Mouse (Mus musculus) E14TG2a.4 (cell line): ENCODE results near the gene Mrps14.
A peak's percentile ranks its signal among the peaks of the same experiment; 100 is the strongest.

Source experiments
- H3K27me3 ChIP-seq: 2 replicates; pipeline ENCODE4 v1.6.1; 2014; ENCODE audit warnings: low read length, control low read depth; ENCODE audit not compliant: insufficient read depth
- H3K36me3 ChIP-seq: 2 replicates; pipeline ENCODE4 v1.6.1; 2014; ENCODE audit warnings: low read length, control low read depth; ENCODE audit not compliant: insufficient read depth
- H3K4me1 ChIP-seq: replicated peaks from 2 replicates; pipeline ENCODE4 v1.6.1; 2014; ENCODE audit warnings: low read depth, low read length, control low read depth
- H3K4me3 ChIP-seq: replicated peaks from 2 replicates; pipeline ENCODE4 v1.5.1; 2014; ENCODE audit warnings: mild to moderate bottlenecking, low read length
- H3K9me3 ChIP-seq: 2 replicates; pipeline ENCODE4 v1.6.1; 2014; ENCODE audit warnings: low read length, control low read depth
- CTCF ChIP-seq: conservative IDR thresholded peaks from 2 replicates; pipeline ENCODE4 v1.5.1; 2014; ENCODE audit warnings: low read length
- NANOG ChIP-seq: IDR thresholded peaks from 2 replicates; pipeline ENCODE4 v1.6.1; 2014; ENCODE audit warnings: borderline replicate concordance, low read length, mixed read lengths
- POU5F1 ChIP-seq: IDR thresholded peaks from 2 replicates; pipeline ENCODE4 v1.6.1; 2014; ENCODE audit warnings: low read length, borderline replicate concordance

The Mrps14 gene

GRCm38 (mm10) chr1:160181216-160181615 lies 13.8 kb upstream of the Mrps14 start:
- H3K36me3 ChIP-seq, result no peaks in the 10 kb centered on the region
- peaks cover 36% of the 10 kb centered on the region for H3K9me3 ChIP-seq
- H3K4me3 ChIP-seq, result no peak overlapping the region
- TF ChIP-seq POU5F1, result no peak
- no peak for TF ChIP-seq CTCF
- TF ChIP-seq NANOG, result no peak
- no peaks in the 10 kb centered on the region for H3K4me1 ChIP-seq
- H3K27me3 ChIP-seq, result no peaks in the 10 kb centered on the region

- no peaks in the 10 kb centered on the region for H3K4me1 ChIP-seq
- H3K27me3 ChIP-seq, result no peaks in the 10 kb centered on the region
- TF ChIP-seq POU5F1, result no peak
- no peak for TF ChIP-seq NANOG
- no peak for TF ChIP-seq CTCF
- no peaks in the 10 kb centered on the region for H3K36me3 ChIP-seq
- peaks cover 36% of the 10 kb centered on the region for H3K9me3 ChIP-seq
- no peak overlapping the region for H3K4me3 ChIP-seq
Measured at GRCm38 (mm10) chr1:160184506-160184905, 10.5 kb upstream of the Mrps14 start.

GRCm38 (mm10) chr1:160195337-160195663 lies 285 bp downstream of the Mrps14 start:
- peaks cover 42% of the 10 kb centered on the region for H3K36me3 ChIP-seq
- TF ChIP-seq NANOG, result no peak
- no peak for TF ChIP-seq CTCF
- TF ChIP-seq POU5F1, result no peak
- H3K27me3 ChIP-seq, result no peaks in the 10 kb centered on the region
- H3K4me1 ChIP-seq, result peaks cover 7% of the 10 kb centered on the region
- peak overlapping the region; percentile 100 for H3K4me3 ChIP-seq
- peaks cover 43% of the 10 kb centered on the region for H3K9me3 ChIP-seq

GRCm38 (mm10) chr1:160205486-160205885 lies 10.5 kb downstream of the Mrps14 start:
- TF ChIP-seq NANOG (no peak), CTCF (no peak), POU5F1 (no peak)
- 0 out of 2 replicates have a peak overlapping the region, but pooled peaks have one; percentile 4 for H3K4me3 ChIP-seq
- peaks cover 92% of the 10 kb centered on the region for H3K36me3 ChIP-seq
- no peaks in the 10 kb centered on the region for H3K27me3 ChIP-seq
- peaks cover 59% of the 10 kb centered on the region for H3K4me1 ChIP-seq
- H3K9me3 ChIP-seq, result peaks cover 7% of the 10 kb centered on the region

- no peaks in the 10 kb centered on the region for H3K9me3 ChIP-seq
Measured at GRCm38 (mm10) chr1:160209844-160210243, 14.8 kb downstream of the Mrps14 start.

GRCm38 (mm10) chr1:160210566-160210965 lies 15.6 kb downstream of the Mrps14 start:
- Histone ChIP-seq H3K4me1 (peaks cover 59% of the 10 kb centered on the region), H3K4me3 (peak overlapping the region; percentile 96), H3K27me3 (no peaks in the 10 kb centered on the region), H3K9me3 (no peaks in the 10 kb centered on the region), H3K36me3 (peaks cover 49% of the 10 kb centered on the region)
- TF ChIP-seq CTCF, result no peak
- TF ChIP-seq POU5F1, result no peak
- no peak for TF ChIP-seq NANOG

More at GRCm38 (mm10) chr1:160209844-160210243, 14.8 kb downstream of the Mrps14 start:
- H3K4me3 ChIP-seq, result peak overlapping the region; percentile 96
- peaks cover 59% of the 10 kb centered on the region for H3K4me1 ChIP-seq
- H3K36me3 ChIP-seq, result peaks cover 56% of the 10 kb centered on the region
- no peak for TF ChIP-seq CTCF
- no peak; the same call in 1 of the 2 replicates for TF ChIP-seq NANOG
- no peak for TF ChIP-seq POU5F1
- H3K27me3 ChIP-seq, result no peaks in the 10 kb centered on the region

GRCm38 (mm10) chr1:160211597-160212122 lies 16.6 kb downstream of the Mrps14 start:
- Histone ChIP-seq H3K4me1 (peaks cover 56% of the 10 kb centered on the region), H3K36me3 (peaks cover 38% of the 10 kb centered on the region), H3K4me3 (peak overlapping the region; percentile 96), H3K9me3 (no peaks in the 10 kb centered on the region), H3K27me3 (no peaks in the 10 kb centered on the region)
- TF ChIP-seq CTCF (no peak), NANOG (no peak), POU5F1 (no peak)

- Histone ChIP-seq H3K36me3 (peaks cover 32% of the 10 kb centered on the region), H3K4me1 (peaks cover 56% of the 10 kb centered on the region), H3K4me3 (peak overlapping the region; percentile 96), H3K27me3 (no peaks in the 10 kb centered on the region), H3K9me3 (no peaks in the 10 kb centered on the region)
- TF ChIP-seq NANOG (no peak), CTCF (no peak), POU5F1 (no peak)
Measured at GRCm38 (mm10) chr1:160212123-160212691, 17.2 kb downstream of the Mrps14 start.
